Mouse (Mus musculus) gastrocnemius, postnatal 10 days (tissue): ENCODE results near the gene Mrpl16. TPM values are rescaled to one million over a fixed set of nuclear protein-coding genes. Genes with fewer than 3 reads are reported as not detected.

Source experiments
- total RNA-seq, 2 experiments: library from RNA; stranded (reverse); gene quantifications; 2 replicates each; pipeline ENCODE4 v1.2.3; 2021

The Mrpl16 gene
- total RNA-seq, 2 experiments from 2014 or later, result 37.4 to 46.0 TPM

Other genes with a start within 250 kb of the Mrpl16 start
- 1 to 10 TPM; 2.7 to 2.8 TPM for gene Ms4a4d, start 233.6 kb upstream of the Mrpl16 start, total RNA-seq
- 1 to 10 TPM; 2.2 to 2.7 TPM for gene Ms4a6d, start 165.5 kb upstream of the Mrpl16 start, total RNA-seq
- under 1 TPM; 0.12 to 0.29 TPM for gene Ms4a2, start 146.7 kb upstream of the Mrpl16 start, total RNA-seq
- under 1 TPM in 1 of 2 experiments, not detected in 1; 0.27 TPM for gene Ms4a3, start 129.5 kb upstream of the Mrpl16 start, total RNA-seq
- not detected for gene Oosp2, start 109.8 kb upstream of the Mrpl16 start, total RNA-seq
- gene Oosp1, start 79.2 kb upstream of the Mrpl16 start, total RNA-seq, result not detected
- not detected for gene Oosp3, start 73.3 kb upstream of the Mrpl16 start, total RNA-seq
- gene Gif, start 22.8 kb upstream of the Mrpl16 start, total RNA-seq, result not detected
- gene Stx3, start 49.0 kb downstream of the Mrpl16 start, total RNA-seq, result 1 to 10 TPM; 2.0 to 2.4 TPM
- not detected for gene Olfr1417, start 68.8 kb downstream of the Mrpl16 start, total RNA-seq
- not detected for gene Olfr1418, start 90.7 kb downstream of the Mrpl16 start, total RNA-seq
- gene Olfr1419, start 104.7 kb downstream of the Mrpl16 start, total RNA-seq, result not detected
- not detected for gene Olfr1420, start 116.2 kb downstream of the Mrpl16 start, total RNA-seq
- 10 to 100 TPM; 25.1 to 28.3 TPM for gene Patl1, start 142.0 kb downstream of the Mrpl16 start, total RNA-seq
- 10 to 100 TPM; 77.5 to 77.9 TPM for gene Osbp, start 195.6 kb downstream of the Mrpl16 start, total RNA-seq